Mouse (Mus musculus): Measurements from ENCODE around the gene Speer3. TPM values are rescaled to one million over a fixed set of nuclear protein-coding genes. Genes with fewer than 3 reads are reported as not detected.

Speer3 gene
- not detected for total RNA-seq (2023)

GRCm38 (mm10) chr5:13791319-13791718 is at the start of gene Speer3:
TSS of gene Speer3 (plus strand) at chr5:13791619.

Other genes with a start within 250 kb of the Speer3 start
- not detected for gene Sema3e, start 233.7 kb downstream of the Speer3 start, total RNA-seq (2023)